Mouse (Mus musculus) CH12.LX (cell line): ENCODE results near the gene Als2cl. TPM values are rescaled to one million over a fixed set of nuclear protein-coding genes. Genes with fewer than 3 reads are reported as not detected.

Experiments
- DNase-seq: peaks from one replicate; pipeline ENCODE4 v3.0.0-alpha.2; 2013; ENCODE audit errors: extremely low read depth
- H3K27ac ChIP-seq: 2 replicates; pipeline ENCODE4 v1.5.1; 2012; ENCODE audit warnings: low read depth, mild to moderate bottlenecking, control low read depth, moderate library complexity; ENCODE audit not compliant: insufficient read depth
- H3K27me3 ChIP-seq: replicated peaks from 2 replicates; pipeline ENCODE3; 2012; ENCODE audit warnings: inconsistent platforms
- H3K36me3 ChIP-seq, 2 experiments: replicated peaks in 1 of 2; 2 replicates each; pipeline versions ENCODE3 to v1.6.1; 2012; ENCODE audit warnings: inconsistent platforms in 1 of 2, low read length in 1 of 2, mild to moderate bottlenecking in 1 of 2, mixed read lengths in 1 of 2, moderate library complexity in 1 of 2; ENCODE audit not compliant: control insufficient read depth in 1 of 2, insufficient read depth in 1 of 2
- H3K4me1 ChIP-seq, 2 experiments: 2 replicates each; pipeline ENCODE4 v1.6.1; 2012; ENCODE audit warnings: inconsistent platforms in 1 of 2, moderate library complexity in 1 of 2; ENCODE audit not compliant: insufficient read depth in 2 of 2, control insufficient read depth in 1 of 2
- H3K4me2 ChIP-seq: 2 replicates; pipeline ENCODE4 v1.6.1; 2012; ENCODE audit warnings: low read depth, mild to moderate bottlenecking, control low read depth; ENCODE audit not compliant: poor library complexity, insufficient read depth, severe bottlenecking
- H3K4me3 ChIP-seq, 3 experiments: fragments of 150-350 bp in 1 of 3; sonication (generic) in 1 of 3; replicated peaks in 1 of 3; 2 replicates each; pipeline versions ENCODE3 to v1.5.1; 2011 to 2012; ENCODE audit warnings: low read depth in 2 of 3, low read length in 2 of 3, mild to moderate bottlenecking in 2 of 3, moderate library complexity in 2 of 3, control low read depth in 1 of 3, improper control_type of control experiment in 1 of 3, inconsistent platforms in 1 of 3, mixed read lengths in 1 of 3; ENCODE audit not compliant: poor library complexity in 1 of 3
- H3K79me2 ChIP-seq: replicated peaks from 2 replicates; pipeline ENCODE4 v1.6.1; 2012; ENCODE audit warnings: mild to moderate bottlenecking, moderate library complexity; ENCODE audit not compliant: control insufficient read depth, poor library complexity, insufficient read depth, severe bottlenecking; ENCODE audit errors: extremely low read depth
- H3K9ac ChIP-seq: 2 replicates; pipeline ENCODE4 v1.6.1; 2012; ENCODE audit warnings: low read depth, mild to moderate bottlenecking, control low read depth, moderate library complexity; ENCODE audit not compliant: insufficient read depth
- H3K9me3 ChIP-seq: replicated peaks from 2 replicates; pipeline ENCODE3; 2012; ENCODE audit warnings: low read length, inconsistent platforms, mixed read lengths
- BHLHE40 ChIP-seq: IDR thresholded peaks from 2 replicates; pipeline ENCODE4 v1.6.1; 2011; ENCODE audit warnings: mild to moderate bottlenecking, low read depth, low read length, improper control_type of control experiment
- CHD2 ChIP-seq: IDR thresholded peaks from 2 replicates; pipeline ENCODE4 v1.6.1; 2011; ENCODE audit warnings: low read length, improper control_type of control experiment
- E2F4 ChIP-seq: IDR thresholded peaks from 2 replicates; pipeline ENCODE4 v1.6.1; 2011; ENCODE audit warnings: low read depth, low read length, improper control_type of control experiment; ENCODE audit not compliant: insufficient replicate concordance
- ETS1 ChIP-seq: conservative IDR thresholded peaks from 2 replicates; pipeline ENCODE4 v1.6.1; 2012; ENCODE audit warnings: low read depth, mild to moderate bottlenecking, inconsistent platforms, low read length, improper control_type of control experiment, moderate library complexity
- GABPA ChIP-seq: IDR thresholded peaks from 2 replicates; pipeline ENCODE4 v1.6.1; 2012; ENCODE audit warnings: low read depth, low read length, improper control_type of control experiment, inconsistent platforms; ENCODE audit not compliant: insufficient replicate concordance
- JUN ChIP-seq: IDR thresholded peaks from 2 replicates; pipeline ENCODE4 v1.6.1; 2011; ENCODE audit warnings: low read depth, mild to moderate bottlenecking, low read length, improper control_type of control experiment, moderate library complexity; ENCODE audit not compliant: insufficient read depth
- JUND ChIP-seq: conservative IDR thresholded peaks from 2 replicates; pipeline ENCODE4 v1.6.1; 2011; ENCODE audit warnings: low read depth, low read length, improper control_type of control experiment
- KAT2A ChIP-seq: IDR thresholded peaks from 2 replicates; pipeline ENCODE4 v1.6.1; 2012; ENCODE audit warnings: low read length, improper control_type of control experiment, inconsistent platforms; ENCODE audit not compliant: insufficient replicate concordance
- MEF2A ChIP-seq: IDR thresholded peaks from 2 replicates; pipeline ENCODE4 v1.6.1; 2014; ENCODE audit warnings: low read depth, mild to moderate bottlenecking, inconsistent platforms, low read length, improper control_type of control experiment, borderline replicate concordance
- NELFE ChIP-seq: IDR thresholded peaks from 2 replicates; pipeline ENCODE4 v1.6.1; 2011; ENCODE audit warnings: low read depth, low read length, improper control_type of control experiment
- PAX5 ChIP-seq: IDR thresholded peaks from 2 replicates; pipeline ENCODE4 v1.6.1; 2012; ENCODE audit warnings: low read length, inconsistent platforms, mixed read lengths
- POLR2AphosphoS2 ChIP-seq: IDR thresholded peaks from 2 replicates; pipeline ENCODE4 v1.6.1; 2011; ENCODE audit warnings: low read depth, low read length, improper control_type of control experiment
- RAD21 ChIP-seq: IDR thresholded peaks from 2 replicates; pipeline ENCODE4 v1.6.1; 2011; ENCODE audit warnings: low read depth, mild to moderate bottlenecking, low read length, improper control_type of control experiment, moderate library complexity
- TBP ChIP-seq: conservative IDR thresholded peaks from 2 replicates; pipeline ENCODE4 v1.6.1; 2011; ENCODE audit warnings: low read depth, low read length, improper control_type of control experiment
- TCF12 ChIP-seq: IDR thresholded peaks from 2 replicates; pipeline ENCODE4 v1.6.1; 2014; ENCODE audit warnings: low read depth, mild to moderate bottlenecking, inconsistent platforms, low read length, improper control_type of control experiment
- USF2 ChIP-seq: conservative IDR thresholded peaks from 2 replicates; pipeline ENCODE4 v1.6.1; 2011; ENCODE audit warnings: low read depth, low read length, improper control_type of control experiment
- ZC3H11A ChIP-seq: IDR thresholded peaks from 2 replicates; pipeline ENCODE4 v1.6.1; 2012; ENCODE audit warnings: low read depth, mild to moderate bottlenecking, inconsistent platforms, low read length, improper control_type of control experiment
- ZNF384 ChIP-seq: IDR thresholded peaks from 2 replicates; pipeline ENCODE4 v1.6.1; 2012; ENCODE audit warnings: low read depth, low read length, improper control_type of control experiment, inconsistent platforms
- dilution Hi-C: fragments of 300-500 bp; cut with MboI; formaldehyde crosslinking; loops from 2 replicates; pipeline ENCODE4 v1.14.3; 2020; ENCODE audit warnings: low sequenced_read_pairs; ENCODE audit not compliant: extremely low pct_unique_long_range_greater_than_20kb, extremely low pct_ligation_motif_present
- in situ Hi-C: fragments of 300-500 bp; cut with MboI; formaldehyde crosslinking; loops from 3 replicates; pipeline ENCODE4 v1.14.3; 2019; ENCODE audit warnings: low sequenced_read_pairs, low pct_ligation_motif_present, low pct_unique_long_range_greater_than_20kb, mixed read lengths
- polyA plus RNA-seq: library from polyadenylated mRNA; unstranded; fragments of >175 nt; gene quantifications from 2 replicates; pipeline ENCODE4 v1.2.1, GENCODE M21; 2012; ENCODE audit warnings: low read depth; ENCODE audit not compliant: insufficient read length
- total RNA-seq, 2 experiments: library from RNA; depleted of rRNA; stranded (reverse); fragments of 300-350 nt in 1 of 2; fragments of >200 nt in 1 of 2; gene quantifications; 2 replicates each; pipeline ENCODE4 v1.2.3; 2012 to 2014

The Als2cl gene
- total and polyA plus RNA-seq, 3 experiments, result 2.4 to 3.4 (median 2.5) TPM

- H3K4me1 ChIP-seq, result peaks cover 0 to 2% of the 10 kb centered on the region in 2 experiments; a peak in 1 of 4 replicates
- peaks cover 1% of the 10 kb centered on the region for H3K27me3 ChIP-seq
- no peak overlapping the region for H3K9ac ChIP-seq
- H3K36me3 ChIP-seq, result no peaks in the 10 kb centered on the region
- H3K27ac ChIP-seq, result no peak overlapping the region
- no peaks in the 10 kb centered on the region for H3K79me2 ChIP-seq
- no peak for DNase-seq
- H3K4me3 ChIP-seq, result no peak overlapping the region
- no peaks in the 10 kb centered on the region for H3K9me3 ChIP-seq
- dilution Hi-C loops, result no loop called here
- in situ Hi-C loops, result no loop called here
- H3K4me2 ChIP-seq, result no peak overlapping the region
- TF ChIP-seq ZC3H11A (no peak), ZNF384 (no peak)
Measured at GRCm38 (mm10) chr9:110840905-110841304, 38.8 kb upstream of the Als2cl start.

- in situ Hi-C loops (no loop called here), dilution Hi-C loops (no loop called here)
- H3K9ac ChIP-seq, result no peak overlapping the region
- peaks cover 0 to 2% of the 10 kb centered on the region in 2 experiments; a peak in 1 of 4 replicates for H3K4me1 ChIP-seq
- H3K36me3 ChIP-seq, result no peaks in the 10 kb centered on the region
- no peak for DNase-seq
- peaks cover 1% of the 10 kb centered on the region for H3K27me3 ChIP-seq
- TF ChIP-seq JUN (no peak), CHD2 (no peak), TBP (no peak), ETS1 (no peak), JUND (no peak), MEF2A (no peak), USF2 (no peak), GABPA (no peak), E2F4 (no peak), TCF12 (no peak)
- no peak overlapping the region for H3K27ac ChIP-seq
- no peaks in the 10 kb centered on the region for H3K9me3 ChIP-seq
- no peaks in the 10 kb centered on the region for H3K79me2 ChIP-seq
- no peak overlapping the region for H3K4me3 ChIP-seq
- H3K4me2 ChIP-seq, result no peak overlapping the region
Measured at GRCm38 (mm10) chr9:110841438-110841837, 38.2 kb upstream of the Als2cl start.

- Histone ChIP-seq H3K9ac (no peak within 1 kb of the TSS), H3K27me3 (no peaks in the 10 kb centered on the region), H3K36me3 (no peaks in the 10 kb centered on the region), H3K9me3 (no peaks in the 10 kb centered on the region), H3K4me1 (peaks cover 0 to 2% of the 10 kb centered on the region in 2 experiments; a peak in 1 of 4 replicates), H3K4me2 (no peak within 1 kb of the TSS), H3K79me2 (no peaks in the 10 kb centered on the region), H3K4me3 (no peak within 1 kb of the TSS), H3K27ac (no peak within 1 kb of the TSS)
- dilution Hi-C loops, result no loop called here
- no peak for DNase-seq
- TF ChIP-seq MEF2A (no peak), USF2 (no peak), KAT2A (no peak), POLR2AphosphoS2 (no peak), NELFE (no peak), BHLHE40 (no peak), CHD2 (no peak), RAD21 (no peak), GABPA (no peak), PAX5 (no peak)
- in situ Hi-C loops, result no loop called here
Measured at GRCm38 (mm10) chr9:110844206-110844605, 35.5 kb upstream of the Als2cl start, which contains the start of gene Prss46. Gene Prss46 (plus strand): TSS chr9:110844506.
